Mouse (Mus musculus): ENCODE measurements around the gene Wdsub1. TPM values are rescaled to one million over a fixed set of nuclear protein-coding genes. Genes with fewer than 3 reads are reported as not detected.

Gene Wdsub1
- polyA plus RNA-seq, 1 experiment from 2014 or later: 15.0 TPM

- H3K4me2 ChIP-seq: no peak overlapping the region
- H3K9ac ChIP-seq: no peak overlapping the region
- H3K27me3 ChIP-seq: no peaks in the 10 kb centered on the region
- H3K36me3 ChIP-seq: peaks cover 21% of the 10 kb centered on the region; the same call in 1 of the 2 replicates
- H3K4me1 ChIP-seq (replicated peaks): peaks cover 25% of the 10 kb centered on the region
- ATAC-seq (ENCODE audit: low FRiP score): 0 out of 2 replicates have a peak, but pooled peaks have one; percentile 21
- no peak overlapping the region for H3K4me3 ChIP-seq
- peak overlapping the region; percentile 81 for H3K27ac ChIP-seq
- WGBS: 42% methylated on average over 4 of the region's 4 CpGs
- H3K9me3 ChIP-seq: no peaks in the 10 kb centered on the region
Measured at GRCm38 (mm10) chr2:59840191-59840590, 42.2 kb downstream of the Wdsub1 start.

GRCm38 (mm10) chr2:59839755-59840154 is 42.6 kb downstream of the Wdsub1 start:
- no peaks in the 10 kb centered on the region for H3K27me3 ChIP-seq
- 73% methylated on average over 2 of the region's 2 CpGs for WGBS
- H3K4me3 ChIP-seq: no peak overlapping the region
- no peak overlapping the region for H3K4me2 ChIP-seq
- H3K9me3 ChIP-seq: no peaks in the 10 kb centered on the region
- H3K36me3 ChIP-seq: peaks cover 23% of the 10 kb centered on the region; the same call in 1 of the 2 replicates
- ATAC-seq (ENCODE audit: low FRiP score): no peak
- H3K9ac ChIP-seq: no peak overlapping the region
- peaks cover 25% of the 10 kb centered on the region for H3K4me1 ChIP-seq (replicated peaks)
- H3K27ac ChIP-seq: peak overlapping the region; percentile 81

GRCm38 (mm10) chr2:59838825-59839224 is 43.6 kb downstream of the Wdsub1 start:
- peak overlapping the region; percentile 80 for H3K27ac ChIP-seq
- H3K4me3 ChIP-seq: no peak overlapping the region
- no peak for ATAC-seq (ENCODE audit: low FRiP score)
- H3K36me3 ChIP-seq: peaks cover 24% of the 10 kb centered on the region
- H3K27me3 ChIP-seq: no peaks in the 10 kb centered on the region
- no peak overlapping the region for H3K9ac ChIP-seq
- H3K4me1 ChIP-seq (replicated peaks): peaks cover 25% of the 10 kb centered on the region
- no peaks in the 10 kb centered on the region for H3K9me3 ChIP-seq
- H3K4me2 ChIP-seq: no peak overlapping the region
- WGBS: 90% methylated on average over 8 of the region's 8 CpGs

GRCm38 (mm10) chr2:59831831-59832230 is 50.6 kb downstream of the Wdsub1 start:
- Histone ChIP-seq H3K9me3 (no peaks in the 10 kb centered on the region), H3K27me3 (no peaks in the 10 kb centered on the region), H3K27ac (no peak overlapping the region), H3K4me2 (no peak overlapping the region), H3K4me1 (replicated peaks) (peaks cover 27% of the 10 kb centered on the region), H3K4me3 (no peak overlapping the region), H3K36me3 (peaks cover 14% of the 10 kb centered on the region), H3K9ac (no peak overlapping the region)
- WGBS: 80% methylated on average over 7 of the region's 7 CpGs
- no peak for ATAC-seq (ENCODE audit: low FRiP score)

DNA sequence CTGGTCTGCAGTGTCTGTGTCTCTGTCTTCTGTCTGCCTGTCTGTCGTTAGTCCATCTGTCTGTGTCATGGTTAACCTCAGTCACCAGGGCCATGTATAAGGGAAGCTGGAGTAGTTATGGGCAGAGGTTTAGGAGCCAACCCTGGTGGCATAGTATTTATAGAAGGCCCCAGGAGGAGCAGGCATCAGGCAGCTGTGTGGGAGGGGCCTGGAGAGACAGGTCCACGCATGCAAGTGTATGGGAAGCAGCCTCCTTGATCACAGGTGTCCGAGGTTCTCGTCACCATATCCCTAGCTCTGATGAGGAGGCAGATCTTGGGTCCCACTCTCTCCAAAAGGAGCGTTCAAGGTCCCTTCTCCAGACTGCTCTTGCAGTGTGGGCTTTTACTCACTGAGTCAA is 51.5 kb downstream of the Wdsub1 start:
- H3K27ac ChIP-seq: no peak overlapping the region
- 88% methylated on average over 5 of the region's 5 CpGs for WGBS
- H3K36me3 ChIP-seq: peaks cover 11% of the 10 kb centered on the region

GRCm38 (mm10) chr2:59830151-59830550 is 52.2 kb downstream of the Wdsub1 start:
- 24% methylated on average over 9 of the region's 9 CpGs for WGBS
- Histone ChIP-seq H3K27ac (0 out of 2 replicates have a peak overlapping the region, but pooled peaks have one; percentile 40), H3K27me3 (no peaks in the 10 kb centered on the region)

More for the DNA sequence above, 51.5 kb downstream of the Wdsub1 start:
- no peaks in the 10 kb centered on the region for H3K27me3 ChIP-seq
- H3K9ac ChIP-seq: no peak overlapping the region
- H3K4me2 ChIP-seq: no peak overlapping the region
- no peaks in the 10 kb centered on the region for H3K9me3 ChIP-seq
- H3K4me1 ChIP-seq (replicated peaks): peaks cover 27% of the 10 kb centered on the region
- ATAC-seq (ENCODE audit: low FRiP score): no peak
- no peak overlapping the region for H3K4me3 ChIP-seq

DNA sequence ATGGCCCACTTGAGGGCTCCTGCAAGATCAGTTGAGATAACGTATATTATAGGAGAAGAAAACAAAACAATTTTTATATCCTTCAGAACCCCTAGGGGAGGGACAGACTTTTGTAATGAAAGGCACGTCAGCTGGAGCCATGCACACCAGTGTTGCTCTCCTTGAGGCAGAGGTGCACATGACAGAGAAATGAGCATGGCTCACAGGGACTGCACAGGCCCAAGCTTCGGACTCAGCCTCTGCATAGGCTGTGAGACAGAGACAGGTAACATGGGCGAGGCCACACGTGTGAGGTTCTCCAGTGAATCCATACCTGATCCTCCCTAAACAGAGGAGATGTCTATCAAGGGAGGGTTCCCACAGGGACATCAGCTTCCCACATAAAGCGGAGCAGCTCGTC is 52.7 kb downstream of the Wdsub1 start:
- peak overlapping the region; percentile 40; the same call in 1 of the 2 replicates for H3K27ac ChIP-seq
- ATAC-seq (ENCODE audit: low FRiP score): no peak
- H3K4me2 ChIP-seq: no peak overlapping the region
- H3K4me1 ChIP-seq (replicated peaks): peaks cover 27% of the 10 kb centered on the region
- 76% methylated on average over 7 of the region's 7 CpGs for WGBS
- no peaks in the 10 kb centered on the region for H3K27me3 ChIP-seq
- no peaks in the 10 kb centered on the region for H3K9me3 ChIP-seq
- no peak overlapping the region for H3K9ac ChIP-seq
- peaks cover 3% of the 10 kb centered on the region for H3K36me3 ChIP-seq
- no peak overlapping the region for H3K4me3 ChIP-seq

More at GRCm38 (mm10) chr2:59830151-59830550, 52.2 kb downstream of the Wdsub1 start:
- H3K9ac ChIP-seq: no peak overlapping the region
- peaks cover 4% of the 10 kb centered on the region for H3K36me3 ChIP-seq
- peaks cover 27% of the 10 kb centered on the region for H3K4me1 ChIP-seq (replicated peaks)
- peak; percentile 44; the same call in 1 of the 2 replicates for ATAC-seq (ENCODE audit: low FRiP score)
- H3K9me3 ChIP-seq: no peaks in the 10 kb centered on the region
- H3K4me2 ChIP-seq: no peak overlapping the region
- no peak overlapping the region for H3K4me3 ChIP-seq

GRCm38 (mm10) chr2:59828777-59829508 is 53.4 kb downstream of the Wdsub1 start:
- no peaks in the 10 kb centered on the region for H3K36me3 ChIP-seq
- peak overlapping the region; percentile 8; the same call in 1 of the 2 replicates for H3K4me2 ChIP-seq
- H3K9ac ChIP-seq: no peak overlapping the region
- no peaks in the 10 kb centered on the region for H3K9me3 ChIP-seq
- no peak overlapping the region for H3K4me3 ChIP-seq
- WGBS: 31% methylated on average over 14 of the region's 14 CpGs
- peak overlapping the region; percentile 40; the same call in 1 of the 2 replicates for H3K27ac ChIP-seq
- ATAC-seq (ENCODE audit: low FRiP score): peak; percentile 23; the same call in 1 of the 2 replicates
- no peaks in the 10 kb centered on the region for H3K27me3 ChIP-seq
- peaks cover 27% of the 10 kb centered on the region for H3K4me1 ChIP-seq (replicated peaks)

DNA sequence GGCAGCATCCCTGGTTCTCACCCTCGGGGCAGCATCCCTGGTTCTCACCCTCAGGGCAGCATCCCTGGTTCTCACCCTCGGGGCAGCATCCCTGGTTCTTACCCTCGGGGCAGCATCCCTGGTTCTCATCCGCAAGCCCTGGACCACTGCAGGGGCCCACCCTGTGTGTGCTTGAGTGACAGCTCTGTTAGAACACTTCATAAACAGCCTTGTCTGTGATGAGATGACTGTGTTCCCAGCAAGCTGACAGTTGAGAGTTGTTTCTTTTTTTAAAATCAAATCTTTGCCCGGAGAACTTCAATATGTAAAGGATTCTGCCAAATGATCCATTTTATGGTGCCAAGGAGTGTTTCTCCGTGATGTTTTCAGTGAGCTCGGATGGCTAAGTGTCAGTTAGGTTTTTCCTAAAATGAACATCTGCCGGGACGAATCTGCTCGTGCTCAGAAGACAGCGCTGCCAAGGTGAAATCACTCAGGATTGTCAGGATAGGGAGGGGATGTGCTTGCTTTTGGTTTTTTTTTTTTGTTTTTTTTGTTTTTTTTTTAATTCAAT is 54.2 kb downstream of the Wdsub1 start:
- WGBS: 60% methylated on average over 11 of the region's 11 CpGs
- peak overlapping the region; percentile 40; the same call in 1 of the 2 replicates for H3K27ac ChIP-seq
- H3K36me3 ChIP-seq: no peaks in the 10 kb centered on the region
- ATAC-seq (ENCODE audit: low FRiP score): no peak
- H3K9me3 ChIP-seq: no peaks in the 10 kb centered on the region
- no peaks in the 10 kb centered on the region for H3K27me3 ChIP-seq
- H3K4me1 ChIP-seq (replicated peaks): peaks cover 27% of the 10 kb centered on the region
- no peak overlapping the region for H3K4me2 ChIP-seq
- no peak overlapping the region for H3K9ac ChIP-seq
- H3K4me3 ChIP-seq: no peak overlapping the region

- no peak for ATAC-seq (ENCODE audit: low FRiP score)
- H3K36me3 ChIP-seq: no peaks in the 10 kb centered on the region
- peaks cover 24% of the 10 kb centered on the region for H3K4me1 ChIP-seq (replicated peaks)
- WGBS: 77% methylated on average over 4 of the region's 4 CpGs
- no peaks in the 10 kb centered on the region for H3K9me3 ChIP-seq
- H3K9ac ChIP-seq: no peak overlapping the region
- no peak overlapping the region for H3K27ac ChIP-seq
- no peak overlapping the region for H3K4me3 ChIP-seq
- no peak overlapping the region for H3K4me2 ChIP-seq
- H3K27me3 ChIP-seq: no peaks in the 10 kb centered on the region
Measured at GRCm38 (mm10) chr2:59825380-59825779, 57.0 kb downstream of the Wdsub1 start.

- Histone ChIP-seq H3K4me2 (no peak overlapping the region), H3K36me3 (no peaks in the 10 kb centered on the region), H3K27me3 (no peaks in the 10 kb centered on the region), H3K9me3 (no peaks in the 10 kb centered on the region), H3K4me3 (no peak overlapping the region), H3K9ac (no peak overlapping the region), H3K4me1 (replicated peaks) (peaks cover 22% of the 10 kb centered on the region), H3K27ac (no peak overlapping the region)
- WGBS: 81% methylated on average over 8 of the region's 8 CpGs
- ATAC-seq (ENCODE audit: low FRiP score): no peak
Measured at GRCm38 (mm10) chr2:59824289-59824688, 58.1 kb downstream of the Wdsub1 start.

DNA sequence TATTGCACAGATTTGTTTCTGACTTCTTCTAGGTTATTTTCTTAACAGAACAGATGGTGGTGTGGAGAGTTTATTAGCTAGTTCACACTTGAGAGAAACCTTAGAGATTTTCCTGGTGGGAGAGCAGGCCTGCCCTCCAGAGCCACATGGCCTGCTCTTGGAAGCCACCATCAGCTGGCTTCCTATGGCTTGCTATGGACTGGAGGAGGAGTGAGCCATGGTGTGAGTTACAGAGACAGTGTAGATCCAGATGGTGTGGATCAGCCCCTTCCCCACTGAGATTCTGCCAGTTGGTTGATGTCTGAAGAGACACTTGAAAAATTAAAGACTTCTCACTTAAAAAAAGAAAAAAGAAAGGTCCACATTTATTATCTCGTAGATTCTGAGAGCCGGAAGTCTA is 61.3 kb downstream of the Wdsub1 start:
- H3K4me3 ChIP-seq: no peak overlapping the region
- WGBS: 94% methylated on average over 2 of the region's 2 CpGs
- no peak overlapping the region for H3K27ac ChIP-seq
- no peak overlapping the region for H3K4me2 ChIP-seq
- no peaks in the 10 kb centered on the region for H3K9me3 ChIP-seq
- H3K4me1 ChIP-seq (replicated peaks): 0 out of 2 replicates have a peak, but pooled peaks cover 10% of the 10 kb centered on the region
- no peak for ATAC-seq (ENCODE audit: low FRiP score)
- no peaks in the 10 kb centered on the region for H3K27me3 ChIP-seq
- no peak overlapping the region for H3K9ac ChIP-seq
- no peaks in the 10 kb centered on the region for H3K36me3 ChIP-seq
